ENCODE assay signal across 22 mouse cellular contexts in the genomic region with DNA sequence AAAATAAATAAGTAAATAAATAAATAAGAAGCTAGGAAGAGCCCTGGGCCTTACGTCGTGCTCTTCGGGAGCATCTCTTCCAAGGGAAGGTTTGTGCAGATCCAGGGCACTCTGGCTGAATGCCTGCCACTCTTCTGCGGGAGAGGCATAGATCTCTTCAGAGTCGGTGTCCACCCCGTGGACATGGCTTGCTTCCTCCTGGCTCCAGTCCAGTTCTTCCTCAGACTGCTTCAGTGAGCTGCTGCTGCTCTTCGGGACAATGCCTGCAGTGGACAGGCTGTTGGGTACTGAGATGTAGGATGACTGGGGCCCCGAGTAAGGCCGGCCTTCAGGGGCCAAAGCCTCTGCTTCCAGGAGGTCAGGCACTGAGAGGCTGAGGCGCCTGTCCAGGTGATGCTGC. TPM values are rescaled to one million over a fixed set of nuclear protein-coding genes. Genes with fewer than 3 reads are reported as not detected.
A peak's percentile ranks its signal among the peaks of the same experiment; 100 is the strongest.
DNase-seq lines count a peak whose midpoint lies in the region; ATAC-seq and TF ChIP-seq lines count a peak whose summit lies in the region.
"Had no signal": no experiment of that assay in that cellular context is flagged by ENCODE, and none has a peak within 500 bp of the region (broad histone marks: within the 10 kb centered on the region; RNA-seq: fewer than 3 reads in every experiment).

No protein-coding gene starts in this region.

- H3K9ac ChIP-seq in lung, embryonic 14.5 days, result no peak overlapping the region
- H3K9ac ChIP-seq: embryonic facial prominence, embryonic 12.5 days; forebrain, embryonic 12.5 days; forebrain, postnatal 0 days; heart, embryonic 15.5 days; hindbrain, embryonic 15.5 days had no signal

- H3K36me3 ChIP-seq in lung, embryonic 14.5 days (ENCODE audit: insufficient read depth), result no peaks in the 10 kb centered on the region
- H3K36me3 ChIP-seq: embryonic facial prominence, embryonic 12.5 days; forebrain, embryonic 12.5 days; G1E; heart, embryonic 15.5 days; hindbrain, embryonic 15.5 days had no signal

- no peaks in the 10 kb centered on the region for H3K27me3 ChIP-seq in lung, embryonic 14.5 days (ENCODE audit: insufficient read depth, low read length)
- H3K27me3 ChIP-seq: embryonic facial prominence, embryonic 12.5 days; forebrain, embryonic 12.5 days; heart, embryonic 15.5 days; hindbrain, embryonic 15.5 days had no signal

- DNase-seq in cerebellum, adult 11 months, result no peak
- DNase-seq in lung, embryonic 14.5 days, result peak; percentile 35
- no peak for DNase-seq in lung, adult 18-20 months
- DNase-seq in cerebellum, postnatal 10 days, result peak; percentile 91 to 93
- DNase-seq in right cerebral cortex, postnatal 25 days, result no peak
- no peak for DNase-seq in adrenal gland, postnatal 25 days
- DNase-seq: adrenal gland, postnatal 10 days; B cell, adult 2 months; forebrain, postnatal 0 days; gastrocnemius, postnatal 14 days; heart, adult 2 months; heart, postnatal 14 days had no signal

- no peak overlapping the region for H3K27ac ChIP-seq in lung, embryonic 14.5 days (ENCODE audit: low read depth)
- H3K27ac ChIP-seq: embryonic facial prominence, embryonic 12.5 days; forebrain, embryonic 12.5 days; heart, adult 2 months; heart, embryonic 15.5 days; hindbrain, embryonic 15.5 days had no signal

- H3K4me1 ChIP-seq in lung, embryonic 14.5 days (ENCODE audit: insufficient read depth), result no peaks in the 10 kb centered on the region
- H3K4me1 ChIP-seq: embryonic facial prominence, embryonic 12.5 days; forebrain, embryonic 12.5 days; heart, embryonic 15.5 days; hindbrain, embryonic 15.5 days had no signal

- no peaks in the 10 kb centered on the region for H3K9me3 ChIP-seq in lung, embryonic 14.5 days (ENCODE audit: low read depth, low read length)
- H3K9me3 ChIP-seq: embryonic facial prominence, embryonic 12.5 days; forebrain, embryonic 12.5 days; heart, embryonic 15.5 days; hindbrain, embryonic 15.5 days had no signal

- H3K4me3 ChIP-seq in lung, embryonic 14.5 days (ENCODE audit: low read depth, low read length), result no peak overlapping the region
- H3K4me3 ChIP-seq: embryonic facial prominence, embryonic 12.5 days; forebrain, embryonic 12.5 days; heart, adult 2 months; heart, embryonic 15.5 days; hindbrain, embryonic 15.5 days had no signal

- TF ChIP-seq CTCF in lung, embryonic 14.5 days (IDR thresholded peaks at IDR 0.05; ENCODE audit: low read depth), result no peak

- H3K4me2 ChIP-seq in lung, embryonic 14.5 days, result no peak overlapping the region
- H3K4me2 ChIP-seq: embryonic facial prominence, embryonic 12.5 days; forebrain, embryonic 12.5 days; heart, embryonic 11.5 days; heart, embryonic 15.5 days; hindbrain, embryonic 15.5 days had no signal

- 85% methylated on average over 10 of the region's 10 CpGs for WGBS in lung, embryonic 14.5 days

- ATAC-seq in cerebellum, adult (ENCODE audit: insufficient number of reproducible peaks, low FRiP score, low TSS enrichment), result 0 out of 2 replicates have a peak, but pooled peaks have one; percentile 56
- no peak for ATAC-seq in lung, embryonic 14.5 days (ENCODE audit: insufficient read depth)
- ATAC-seq: CD4-positive, CD25-positive, alpha-beta regulatory T cell, adult 4 months; forebrain, postnatal 0 days; inflammation-experienced regulatory T-cells, adult 6 months; intestine, postnatal 0 days had no signal

RNA-seq across cellular contexts. Expression of a gene that starts 47.4 kb away (rescaled TPM):
- polyA plus RNA-seq in lung, embryonic 14.5 days (2014; fragmentation: Nextera tagmentation; extraction: Ambion mirVana), result 2.8 and 3.8 TPM in 2 replicates
- 1.4 and 3.9 TPM in 2 replicates for total RNA-seq in adrenal gland, postnatal 25 days (2021)
- polyA plus RNA-seq: G1E had no signal

Comparison
In these comparisons a context has a peak if more than half of its experiments do, and no peak if none do; other contexts are left out.
1. DNase-seq: peak in lung, embryonic 14.5 days (single experiment) and cerebellum, postnatal 10 days (2 of 2); none in cerebellum, adult 11 months (single experiment), lung, adult 18-20 months (0 of 2), right cerebral cortex, postnatal 25 days (single experiment) and adrenal gland, postnatal 25 days (single experiment).